Mouse (Mus musculus) MEL (cell line): ENCODE data around the gene Ndufs4. TPM values are rescaled to one million over a fixed set of nuclear protein-coding genes. Genes with fewer than 3 reads are reported as not detected.

Source experiments
- DNase-seq: peaks from one replicate; pipeline ENCODE4 v3.0.0; 2011; ENCODE audit warnings: low read depth, low spot score
- H3K27ac ChIP-seq: 2 replicates; pipeline ENCODE4 v1.5.1; 2012; ENCODE audit warnings: low read depth, mild to moderate bottlenecking, control low read depth, low read length, moderate library complexity; ENCODE audit not compliant: control insufficient read depth
- H3K27me3 ChIP-seq, 2 experiments: fragments of 150-350 bp in 1 of 2; sonication (generic) in 1 of 2; 2 replicates each; pipeline ENCODE4 v1.6.1; 2012; ENCODE audit warnings: low read length in 2 of 2, mild to moderate bottlenecking in 2 of 2, improper control_type of control experiment in 1 of 2, moderate library complexity in 1 of 2; ENCODE audit not compliant: insufficient read depth in 2 of 2, control insufficient read depth in 1 of 2
- H3K36me3 ChIP-seq, 2 experiments: 2 replicates each; pipeline ENCODE4 v1.6.1; 2012 to 2014; ENCODE audit warnings: low read length in 2 of 2, improper control_type of control experiment in 1 of 2, inconsistent platforms in 1 of 2, mild to moderate bottlenecking in 1 of 2; ENCODE audit not compliant: insufficient read depth in 2 of 2, control insufficient read depth in 1 of 2
- H3K4me1 ChIP-seq, 2 experiments: fragments of 150-350 bp in 1 of 2; sonication (generic) in 1 of 2; 2 replicates each; pipeline ENCODE4 v1.6.1; 2012; ENCODE audit warnings: low read length in 2 of 2, improper control_type of control experiment in 1 of 2, mild to moderate bottlenecking in 1 of 2; ENCODE audit not compliant: insufficient read depth in 2 of 2, control insufficient read depth in 1 of 2
- H3K4me3 ChIP-seq, 2 experiments: fragments of 150-350 bp in 1 of 2; sonication (generic) in 1 of 2; 2 replicates each; pipeline ENCODE4 v1.5.1; 2012; ENCODE audit warnings: low read depth in 2 of 2, low read length in 2 of 2, mild to moderate bottlenecking in 2 of 2, moderate library complexity in 2 of 2, control low read depth in 1 of 2, improper control_type of control experiment in 1 of 2; ENCODE audit not compliant: control insufficient read depth in 1 of 2, insufficient read depth in 1 of 2
- H3K79me2 ChIP-seq: 2 replicates; pipeline ENCODE4 v1.6.1; 2012; ENCODE audit warnings: mild to moderate bottlenecking, low read length, moderate library complexity; ENCODE audit not compliant: control insufficient read depth, poor library complexity, insufficient read depth
- H3K9ac ChIP-seq: 2 replicates; pipeline ENCODE4 v1.6.1; 2012; ENCODE audit warnings: low read depth, mild to moderate bottlenecking, control low read depth, low read length, moderate library complexity; ENCODE audit not compliant: control insufficient read depth, poor library complexity, severe bottlenecking
- H3K9me3 ChIP-seq: fragments of 150-350 bp; sonication (generic); replicated peaks from 2 replicates; pipeline ENCODE4 v1.6.1; 2012; ENCODE audit warnings: mild to moderate bottlenecking, low read length, improper control_type of control experiment, moderate library complexity; ENCODE audit not compliant: insufficient read depth
- CHD2 ChIP-seq: IDR thresholded peaks from 2 replicates; pipeline ENCODE4 v1.6.1; 2011; ENCODE audit warnings: low read length, improper control_type of control experiment
- ELF1 ChIP-seq: IDR thresholded peaks from 2 replicates; pipeline ENCODE4 v1.6.1; 2014; ENCODE audit warnings: low read depth, mild to moderate bottlenecking, inconsistent platforms, low read length, improper control_type of control experiment, moderate library complexity
- EP300 ChIP-seq, 2 experiments: IDR thresholded peaks; 2 replicates each; pipeline ENCODE4 v1.6.1; 2011; ENCODE audit warnings: improper control_type of control experiment in 2 of 2, low read length in 2 of 2, low read depth in 1 of 2, mild to moderate bottlenecking in 1 of 2
- JUND ChIP-seq: IDR thresholded peaks from 2 replicates; pipeline ENCODE4 v1.6.1; 2011; ENCODE audit warnings: low read depth, mild to moderate bottlenecking, improper control_type of control experiment, low read length
- MAX ChIP-seq: IDR thresholded peaks from 2 replicates; pipeline ENCODE4 v1.6.1; 2011; ENCODE audit warnings: low read length, improper control_type of control experiment
- MAZ ChIP-seq: IDR thresholded peaks from 2 replicates; pipeline ENCODE4 v1.6.1; 2012; ENCODE audit warnings: low read depth, mild to moderate bottlenecking, inconsistent platforms, low read length, improper control_type of control experiment
- MEF2A ChIP-seq: IDR thresholded peaks from 2 replicates; pipeline ENCODE4 v1.6.1; 2014; ENCODE audit warnings: low read depth, mild to moderate bottlenecking, inconsistent platforms, low read length, improper control_type of control experiment; ENCODE audit not compliant: poor library complexity, insufficient replicate concordance, severe bottlenecking; ENCODE audit errors: extremely low read depth
- MXI1 ChIP-seq: IDR thresholded peaks from 2 replicates; pipeline ENCODE4 v1.6.1; 2011; ENCODE audit warnings: mild to moderate bottlenecking, low read depth, low read length, improper control_type of control experiment
- MYB ChIP-seq: IDR thresholded peaks from 2 replicates; pipeline ENCODE4 v1.6.1; 2011; ENCODE audit warnings: mild to moderate bottlenecking, low read depth, low read length, improper control_type of control experiment
- POLR2AphosphoS2 ChIP-seq: IDR thresholded peaks from 2 replicates; pipeline ENCODE4 v1.6.1; 2011; ENCODE audit warnings: low read length, improper control_type of control experiment
- POLR2AphosphoS5 ChIP-seq: IDR thresholded peaks from 2 replicates; pipeline ENCODE4 v1.6.1; 2012; ENCODE audit warnings: low read depth, borderline replicate concordance, mild to moderate bottlenecking, inconsistent platforms, low read length, moderate library complexity, mixed read lengths
- SMC3 ChIP-seq: IDR thresholded peaks from 2 replicates; pipeline ENCODE4 v1.6.1; 2011; ENCODE audit warnings: low read depth, low read length, improper control_type of control experiment
- TAL1 ChIP-seq: IDR thresholded peaks from 2 replicates; pipeline ENCODE4 v1.6.1; 2012; ENCODE audit warnings: mild to moderate bottlenecking, inconsistent platforms, low read length, moderate library complexity, mixed read lengths
- TBP ChIP-seq: IDR thresholded peaks from 2 replicates; pipeline ENCODE4 v1.8.0; 2011; ENCODE audit warnings: low read depth, low read length, improper control_type of control experiment
- TCF12 ChIP-seq: IDR thresholded peaks from 2 replicates; pipeline ENCODE4 v1.6.1; 2014; ENCODE audit warnings: low read depth, mild to moderate bottlenecking, inconsistent platforms, low read length, improper control_type of control experiment, moderate library complexity
- UBTF ChIP-seq: IDR thresholded peaks from 2 replicates; pipeline ENCODE4 v1.6.1; 2012; ENCODE audit warnings: low read depth, mild to moderate bottlenecking, inconsistent platforms, low read length, improper control_type of control experiment, moderate library complexity, borderline replicate concordance; ENCODE audit not compliant: insufficient read depth
- USF2 ChIP-seq, 2 experiments: IDR thresholded peaks; 2 replicates each; pipeline ENCODE4 v1.6.1; 2011 to 2012; ENCODE audit warnings: improper control_type of control experiment in 2 of 2, low read length in 2 of 2, borderline replicate concordance in 1 of 2, inconsistent platforms in 1 of 2, low read depth in 1 of 2, mild to moderate bottlenecking in 1 of 2; ENCODE audit not compliant: insufficient read depth in 1 of 2
- ZC3H11A ChIP-seq: IDR thresholded peaks from 2 replicates; pipeline ENCODE4 v1.6.1; 2012; ENCODE audit warnings: low read depth, mild to moderate bottlenecking, inconsistent platforms, low read length, improper control_type of control experiment
- ZKSCAN1 ChIP-seq: IDR thresholded peaks from 2 replicates; pipeline ENCODE4 v1.6.1; 2012; ENCODE audit warnings: low read depth, mild to moderate bottlenecking, inconsistent platforms, low read length, improper control_type of control experiment, moderate library complexity
- ZMIZ1 ChIP-seq: IDR thresholded peaks from 2 replicates; pipeline ENCODE4 v1.6.1; 2012; ENCODE audit warnings: low read depth, mild to moderate bottlenecking, inconsistent platforms, low read length, improper control_type of control experiment, moderate library complexity
- ZNF384 ChIP-seq: IDR thresholded peaks from 2 replicates; pipeline ENCODE4 v1.6.1; 2012; ENCODE audit warnings: low read depth, mild to moderate bottlenecking, inconsistent platforms, low read length, improper control_type of control experiment
- polyA plus RNA-seq, 2 experiments: library from polyadenylated mRNA; stranded (reverse) in 1 of 2; unstranded in 1 of 2; fragments of >175 nt in 1 of 2; fragments of >200 nt in 1 of 2; gene quantifications; 2 replicates each; pipeline versions ENCODE4 v1.2.1 to v1.2.4; 2012; ENCODE audit warnings: low replicate concordance in 2 of 2, low read depth in 1 of 2; ENCODE audit not compliant: insufficient read length in 2 of 2, insufficient read depth in 1 of 2, missing spikeins in 1 of 2
- total RNA-seq: library from RNA; depleted of rRNA; stranded (reverse); fragments of 300-350 nt; gene quantifications from 2 replicates; pipeline ENCODE4 v1.2.3, GENCODE M21; 2012

Gene Ndufs4
- total and polyA plus RNA-seq, 3 experiments: 76.8 to 176 TPM; not detected in 1

DNA sequence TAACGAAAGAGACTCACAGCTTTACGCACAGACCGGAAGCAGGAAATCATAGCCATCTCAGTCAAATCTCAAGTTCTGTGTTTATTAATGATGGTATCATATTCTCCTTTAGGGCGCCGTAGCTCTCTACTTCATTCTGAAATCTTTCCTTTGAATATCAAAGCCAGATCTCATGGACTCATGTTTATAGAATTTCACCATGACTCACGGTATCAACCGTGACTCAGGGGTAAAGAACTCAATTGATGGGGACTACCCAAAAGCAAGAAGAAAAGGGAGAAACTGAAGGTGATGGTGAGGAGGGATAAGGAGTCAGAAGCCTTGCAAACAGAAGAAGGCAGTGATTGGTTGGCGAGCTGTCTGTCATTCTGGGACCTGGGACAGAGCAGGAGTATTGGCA is 32.2 kb upstream of the Ndufs4 start:
- Histone ChIP-seq H3K36me3 (no peaks in the 10 kb centered on the region), H3K9ac (no peak overlapping the region), H3K27ac (no peak overlapping the region), H3K9me3 (no peaks in the 10 kb centered on the region), H3K4me1 (peaks cover 0 to 2% of the 10 kb centered on the region in 2 experiments; a peak in 1 of 4 replicates), H3K79me2 (no peaks in the 10 kb centered on the region), H3K27me3 (no peaks in the 10 kb centered on the region; a peak in 2 of 4 replicates), H3K4me3 (no peak overlapping the region)
- no peak for TF ChIP-seq SMC3
- TF ChIP-seq UBTF: no peak
- no peak for TF ChIP-seq POLR2AphosphoS5
- TF ChIP-seq ZMIZ1: no peak
- TF ChIP-seq MXI1: no peak
- no peak for TF ChIP-seq CHD2
- DNase-seq: no peak

DNA sequence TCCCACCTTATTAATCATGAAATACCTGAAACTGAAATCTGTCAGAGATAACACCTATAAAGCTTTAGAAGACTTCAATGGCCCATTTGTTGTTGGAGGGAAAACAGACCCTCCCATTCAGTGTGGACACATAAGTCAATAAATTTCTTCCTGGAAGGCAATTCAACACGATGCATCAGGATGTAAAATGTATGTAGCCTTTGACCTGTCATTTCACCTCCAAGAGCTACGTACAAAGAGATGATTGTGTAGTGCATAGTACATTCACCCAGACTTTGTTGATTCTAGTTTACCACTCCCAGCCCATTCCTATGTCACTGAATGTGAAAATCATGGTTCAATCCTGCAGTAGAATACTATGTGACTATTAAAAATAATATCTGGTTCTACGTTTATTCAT is 31.3 kb upstream of the Ndufs4 start:
- TF ChIP-seq ZC3H11A (no peak), POLR2AphosphoS2 (no peak), MAZ (no peak), MXI1 (no peak), MAX (no peak)
- TF ChIP-seq, all 39 proteins: peak for 0
- Histone ChIP-seq H3K27me3 (no peaks in the 10 kb centered on the region; a peak in 2 of 4 replicates), H3K9ac (no peak overlapping the region), H3K4me1 (no peaks in the 10 kb centered on the region), H3K4me3 (no peak overlapping the region), H3K9me3 (no peaks in the 10 kb centered on the region), H3K27ac (no peak overlapping the region), H3K36me3 (no peaks in the 10 kb centered on the region), H3K79me2 (no peaks in the 10 kb centered on the region)
- no peak for DNase-seq

DNA sequence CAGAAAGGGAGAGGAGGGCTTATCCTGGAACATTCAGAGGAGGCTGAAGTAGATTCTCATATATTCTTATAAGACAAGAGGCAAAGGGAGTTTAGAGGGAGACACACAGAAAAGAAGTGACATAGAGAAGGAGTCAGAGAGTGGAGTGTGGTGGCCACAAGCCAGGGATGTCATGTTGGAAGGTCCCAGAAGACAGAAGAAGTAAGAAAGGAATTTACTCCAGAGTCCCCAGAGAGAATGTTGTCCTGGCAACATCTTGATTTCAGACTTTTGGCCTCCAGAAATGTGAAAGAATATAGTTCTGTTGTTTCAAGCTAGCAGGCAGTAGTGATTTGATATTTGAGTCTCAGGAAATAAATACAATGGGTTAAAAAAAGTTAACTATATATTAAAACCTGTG is 24.3 kb upstream of the Ndufs4 start:
- Histone ChIP-seq H3K79me2 (no peaks in the 10 kb centered on the region), H3K36me3 (no peaks in the 10 kb centered on the region), H3K4me3 (no peak overlapping the region), H3K27me3 (peaks cover 0 to 5% of the 10 kb centered on the region in 2 experiments; a peak in 3 of 4 replicates), H3K9ac (no peak overlapping the region), H3K9me3 (no peaks in the 10 kb centered on the region), H3K27ac (no peak overlapping the region), H3K4me1 (no peaks in the 10 kb centered on the region)
- no peak for DNase-seq
- no peak for TF ChIP-seq ZNF384
- TF ChIP-seq USF2 (IDR thresholded peaks at IDR 0.05; ENCODE audit: borderline replicate concordance in 1 of 2, insufficient read depth in 1 of 2, low read depth in 1 of 2, low read length in 2 of 2): no peak
- no peak for TF ChIP-seq TBP
- no peak for TF ChIP-seq JUND
- TF ChIP-seq EP300 (IDR thresholded peaks at IDR 0.05; ENCODE audit: low read depth in 1 of 2, low read length in 2 of 2): no peak
- no peak for TF ChIP-seq MEF2A
- TF ChIP-seq ZKSCAN1: no peak
- TF ChIP-seq MYB: no peak
- TF ChIP-seq TCF12: no peak
- TF ChIP-seq ELF1: no peak
- TF ChIP-seq TAL1: no peak
- no peak for TF ChIP-seq POLR2AphosphoS5
